ENCODE assay signal across 9 mouse cellular contexts in the genomic region with DNA sequence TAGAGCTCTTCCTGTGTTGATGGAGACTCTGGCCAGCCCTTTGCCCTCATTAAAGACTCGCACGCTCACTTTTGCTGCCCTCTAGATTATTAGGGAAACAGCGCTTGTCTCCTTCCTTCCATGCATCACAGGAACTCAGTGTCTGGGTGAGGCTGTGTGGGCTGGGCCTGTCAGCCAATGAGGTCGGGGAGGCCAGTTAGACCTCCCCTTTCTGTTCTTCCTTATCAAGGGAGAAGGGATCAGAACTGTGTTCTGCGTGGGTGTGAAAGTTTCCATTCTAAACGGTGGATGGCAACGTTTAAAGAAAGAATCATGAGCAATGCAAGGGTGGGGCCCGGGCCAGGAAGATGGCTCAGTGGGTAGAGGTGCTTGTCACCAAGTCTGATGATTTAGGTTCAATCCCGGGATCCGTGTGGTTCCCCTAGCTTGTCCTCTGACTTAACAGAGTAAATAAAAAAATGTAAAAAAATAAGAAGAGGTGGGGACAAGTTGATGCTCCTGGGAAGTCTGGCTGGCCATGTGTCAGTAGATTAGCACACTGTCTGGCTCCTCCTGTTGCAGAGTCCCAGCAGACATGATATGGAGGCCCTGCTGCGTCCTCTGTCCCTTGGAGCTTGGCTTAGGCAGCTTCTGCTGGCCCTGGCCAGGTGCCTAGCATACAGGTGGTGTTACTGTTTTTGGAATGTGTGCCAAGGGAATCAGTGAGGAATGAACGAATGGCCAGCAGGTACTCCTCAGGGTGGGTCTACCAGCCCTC. TPM values are rescaled to one million over a fixed set of nuclear protein-coding genes. Genes with fewer than 3 reads are reported as not detected.
DNase-seq lines count a peak whose midpoint lies in the region; TF ChIP-seq lines count a peak whose summit lies in the region.
"Had no signal": no experiment of that assay in that cellular context is flagged by ENCODE, and none has a peak within 500 bp of the region (broad histone marks: within the 10 kb centered on the region; RNA-seq: fewer than 3 reads in every experiment).

No protein-coding gene starts in this region.

- no peak for DNase-seq in spleen, adult 2 months (ENCODE audit: low read depth in 1 of 2, low spot score in 2 of 2)
- DNase-seq in spleen, adult 18-20 months: no peak
- peak; percentile 62 to 75 for DNase-seq in cerebellum, adult 2 months
- DNase-seq in heart, postnatal 25 days (ENCODE audit: low spot score): peak; percentile 58
- peak; percentile 65 for DNase-seq in lung, postnatal 25 days (ENCODE audit: low spot score)
- no peak for DNase-seq in frontal cortex, postnatal 14 days (ENCODE audit: low spot score in 2 of 2)
- no peak for DNase-seq in left cerebral cortex, adult 9 months (ENCODE audit: low spot score in 2 of 2)
- DNase-seq in left cerebral cortex, adult 8-10 months (ENCODE audit: low spot score in 2 of 2): no peak

- TF ChIP-seq POLR2A in spleen, adult 2 months (IDR thresholded peaks at IDR 0.05; ENCODE audit: low read depth, low read length): no peak
- no peak for TF ChIP-seq POLR2A in cerebellum, adult 2 months (IDR thresholded peaks at IDR 0.05; ENCODE audit: borderline replicate concordance, insufficient read depth, low read length)

- H3K4me1 ChIP-seq in spleen, adult 2 months (ENCODE audit: control insufficient read depth, insufficient read depth, insufficient read length): peaks cover 49% of the 10 kb centered on the region; the same call in 1 of the 2 replicates
- H3K4me1 ChIP-seq in cerebellum, adult 2 months (ENCODE audit: control insufficient read depth, insufficient read depth, low read length): peaks cover 12% of the 10 kb centered on the region

- peaks cover 34% of the 10 kb centered on the region for H3K36me3 ChIP-seq in spleen, adult 2 months (ENCODE audit: control insufficient read depth, insufficient read depth, low read length)
- H3K36me3 ChIP-seq: limb, embryonic 13.5 days had no signal

- H3K27me3 ChIP-seq in spleen, adult 2 months (ENCODE audit: control insufficient read depth, insufficient read depth, low read length): no peaks in the 10 kb centered on the region
- no peaks in the 10 kb centered on the region for H3K27me3 ChIP-seq in cerebellum, adult 2 months (ENCODE audit: control insufficient read depth, insufficient read depth, low read length)
- H3K27me3 ChIP-seq: limb, embryonic 13.5 days had no signal

- no peak for TF ChIP-seq CTCF in spleen, adult 2 months (IDR thresholded peaks at IDR 0.05; ENCODE audit: extremely low read depth, insufficient read depth, insufficient read length, insufficient replicate concordance)
- no peak for TF ChIP-seq CTCF in cerebellum, adult 2 months (IDR thresholded peaks at IDR 0.05; ENCODE audit: borderline replicate concordance, insufficient read depth, low read depth, low read length)

- intact Hi-C loops in heart, postnatal 25 days (cut with DNase I): no loop called here

- peak overlapping the region; percentile 43 for H3K27ac ChIP-seq in spleen, adult 2 months (ENCODE audit: insufficient read depth, low read length)
- no peak overlapping the region for H3K27ac ChIP-seq in cerebellum, adult 2 months (ENCODE audit: insufficient read depth, low read length)
- H3K27ac ChIP-seq: limb, embryonic 13.5 days had no signal

- H3K4me3 ChIP-seq in spleen, adult 2 months (ENCODE audit: extremely low read depth, insufficient read depth, insufficient read length): no peak overlapping the region
- no peak overlapping the region for H3K4me3 ChIP-seq in cerebellum, adult 2 months (replicated peaks; ENCODE audit: insufficient read depth, low read depth, low read length)
- H3K4me3 ChIP-seq: limb, embryonic 13.5 days had no signal

- 37% methylated on average over 12 of the region's 12 CpGs for WGBS in spleen, adult 2 months
- 49% methylated on average over 12 of the region's 12 CpGs for WGBS in cerebellum, adult 2 months

RNA-seq across cellular contexts. Expression of a gene that starts 26.0 kb away (rescaled TPM):
- 76.9 and 98.6 TPM in 2 replicates for polyA plus RNA-seq in spleen, adult 2 months (2012; rRNA removed)
- polyA plus RNA-seq in cerebellum, adult 2 months (2012; rRNA removed): 3.9 and 5.4 TPM in 2 replicates
- total RNA-seq in heart, postnatal 25 days (2021): 1 to 10 TPM; 7.0 to 8.8 TPM
- 1 to 10 TPM; 5.7 to 6.9 (median 6.4) TPM for total RNA-seq in left cerebral cortex, adult 8-10 months (2022)

Comparison
In these comparisons a context has a peak if more than half of its experiments do, and no peak if none do; other contexts are left out.
1. DNase-seq: peak in cerebellum, adult 2 months (2 of 2), heart, postnatal 25 days (single experiment) and lung, postnatal 25 days (single experiment); none in spleen, adult 2 months (0 of 2), spleen, adult 18-20 months (0 of 2), frontal cortex, postnatal 14 days (0 of 2), left cerebral cortex, adult 9 months (0 of 2) and left cerebral cortex, adult 8-10 months (0 of 2).